Mouse (Mus musculus) kidney, embryonic 16.5 days (tissue): Measurements from ENCODE around the gene Gm9639. TPM values are rescaled to one million over a fixed set of nuclear protein-coding genes. Genes with fewer than 3 reads are reported as not detected.
"Not testable (repeated sequence)": the region's sequence is repeated elsewhere in the genome, so short reads cannot be mapped to it uniquely, and the experiment has no call there.

Experiments used
- ATAC-seq: fragments of 200-750 bp; cut with Nextera tagmentation; 2 replicates; pipeline ENCODE4 v1.8.0; 2017; ENCODE audit warnings: moderate TSS enrichment; ENCODE audit not compliant: low FRiP score, low TSS enrichment
- H3K27ac ChIP-seq: fragments of 300-500 bp; sonication (generic); 2 replicates; pipeline ENCODE4 v1.5.1; 2014; ENCODE audit warnings: low read length
- H3K27me3 ChIP-seq: fragments of 300-500 bp; sonication (generic); 2 replicates; pipeline ENCODE4 v1.6.1; 2014; ENCODE audit warnings: low read length, control low read depth, mixed read lengths; ENCODE audit not compliant: insufficient read depth
- H3K36me3 ChIP-seq: fragments of 300-500 bp; sonication (generic); 2 replicates; pipeline ENCODE4 v1.6.1; 2014; ENCODE audit warnings: low read length, control low read depth, mixed read lengths; ENCODE audit not compliant: insufficient read depth
- H3K4me1 ChIP-seq: fragments of 300-500 bp; sonication (generic); 2 replicates; pipeline ENCODE4 v1.6.1; 2014; ENCODE audit warnings: low read length, control low read depth, mixed read lengths; ENCODE audit not compliant: insufficient read depth
- H3K4me2 ChIP-seq: fragments of 300-500 bp; sonication (generic); replicated peaks from 2 replicates; pipeline ENCODE4 v1.6.1; 2014; ENCODE audit warnings: low read depth, low read length
- H3K4me3 ChIP-seq: fragments of 300-500 bp; sonication (generic); 2 replicates; pipeline ENCODE4 v1.5.1; 2014; ENCODE audit warnings: mild to moderate bottlenecking, low read length
- H3K9ac ChIP-seq: fragments of 300-500 bp; sonication (generic); replicated peaks from 2 replicates; pipeline ENCODE4 v1.6.1; 2014; ENCODE audit warnings: low read length
- H3K9me3 ChIP-seq: fragments of 300-500 bp; sonication (generic); 2 replicates; pipeline ENCODE4 v1.6.1; 2016; ENCODE audit warnings: low read length, control low read depth
- WGBS: fragments of 180-500 bp; shearing (Covaris S2); extraction: QIAGEN DNeasy Blood & Tissue Kit; methylation state at CpG from one replicate; pipeline ENCODE4 v1.1.7; 2014; 5-methylcytosine and 5-hydroxymethylcytosine counted together
- polyA plus RNA-seq: library from polyadenylated mRNA; unstranded; fragments of >200 nt; fragmentation: Nextera tagmentation; extraction: Ambion mirVana; gene quantifications from 2 replicates; pipeline ENCODE4 v1.2.1, GENCODE M21; 2015

The Gm9639 gene
- polyA plus RNA-seq, 1 experiment from 2014 or later, result not detected

- no peak within 1 kb of the TSS for H3K27ac ChIP-seq
- no peaks in the 10 kb centered on the region for H3K27me3 ChIP-seq
- H3K9me3 ChIP-seq, result no peaks in the 10 kb centered on the region
- ATAC-seq, result no peak
- H3K4me1 ChIP-seq, result no peaks in the 10 kb centered on the region
- no peaks in the 10 kb centered on the region for H3K36me3 ChIP-seq
- no peak within 1 kb of the TSS for H3K9ac ChIP-seq
- H3K4me3 ChIP-seq, result no peak within 1 kb of the TSS
- no peak within 1 kb of the TSS for H3K4me2 ChIP-seq
- 47% methylated on average over 8 of the region's 8 CpGs for WGBS
Observed at GRCm38 (mm10) chr10:77798921-77799508, 4.1 kb upstream of the Gm9639 start, which contains the start of gene Gm19668. TSS of gene Gm19668 (minus strand) at chr10:77799133.

GRCm38 (mm10) chr10:77798164-77798920 lies 3.5 kb upstream of the Gm9639 start:
- H3K9ac ChIP-seq, ATAC-seq, H3K9me3 ChIP-seq, H3K27me3 ChIP-seq, H3K4me1 ChIP-seq, H3K4me3 ChIP-seq, H3K4me2 ChIP-seq, H3K27ac ChIP-seq, H3K36me3 ChIP-seq: not testable (repeated sequence)
- 51% methylated on average over 3 of the region's 3 CpGs for WGBS

GRCm38 (mm10) chr10:77797677-77798076 lies 2.8 kb upstream of the Gm9639 start:
- Histone ChIP-seq H3K9me3 (no peaks in the 10 kb centered on the region), H3K27me3 (no peaks in the 10 kb centered on the region), H3K9ac (no peak overlapping the region), H3K4me1 (no peaks in the 10 kb centered on the region), H3K4me2 (no peak overlapping the region), H3K27ac (no peak overlapping the region), H3K4me3 (no peak overlapping the region), H3K36me3 (no peaks in the 10 kb centered on the region)
- WGBS, result 21% methylated on average over 3 of the region's 3 CpGs
- ATAC-seq, result no peak

DNA sequence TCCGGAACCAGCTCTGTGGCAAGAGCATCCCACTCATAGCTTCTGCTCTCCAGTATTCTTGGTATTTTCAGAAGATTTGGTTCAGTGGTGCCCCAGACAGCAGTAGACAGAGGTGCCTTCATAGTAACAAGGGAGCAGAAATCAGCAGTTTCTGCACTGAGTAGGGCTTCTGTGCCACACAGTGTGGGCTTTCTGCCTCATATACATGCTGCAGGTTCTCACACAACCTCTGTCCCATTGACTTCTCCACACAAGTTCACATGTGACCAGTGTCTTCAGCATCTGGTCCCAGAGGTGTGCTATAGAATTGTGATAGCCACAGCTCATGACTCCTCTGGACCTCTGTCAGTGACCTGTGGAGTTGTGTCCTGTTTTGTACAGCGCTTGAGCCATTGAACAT lies 6.3 kb downstream of the Gm9639 start:
- no peaks in the 10 kb centered on the region for H3K9me3 ChIP-seq
- H3K4me1 ChIP-seq, result no peaks in the 10 kb centered on the region
- no peak overlapping the region for H3K9ac ChIP-seq
- H3K36me3 ChIP-seq, result no peaks in the 10 kb centered on the region
- H3K27me3 ChIP-seq, result no peaks in the 10 kb centered on the region
- H3K4me2 ChIP-seq, result no peak overlapping the region
- H3K27ac ChIP-seq, result no peak overlapping the region
- 45% methylated on average over 2 of the region's 2 CpGs for WGBS
- no peak for ATAC-seq
- H3K4me3 ChIP-seq, result no peak overlapping the region

DNA sequence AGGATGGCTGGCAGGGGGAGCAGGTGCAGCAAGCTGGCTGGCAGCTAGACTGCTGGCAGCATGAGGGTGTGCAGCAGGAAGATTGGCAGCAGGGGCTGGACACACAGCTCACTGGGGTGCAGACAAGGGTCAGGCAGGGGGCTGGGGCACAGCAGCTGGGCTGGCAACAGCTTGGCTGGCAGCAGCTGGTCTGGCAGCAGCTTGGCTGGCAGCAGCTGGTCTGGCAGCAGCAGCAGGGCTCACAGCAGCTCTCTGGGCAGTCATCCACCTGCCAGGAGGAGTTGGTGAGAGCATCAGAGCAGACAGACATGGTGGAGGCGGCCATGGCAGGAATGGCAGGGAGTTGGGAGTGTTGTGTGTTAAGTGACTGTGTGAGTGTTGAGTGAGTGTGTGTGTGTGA lies 7.0 kb downstream of the Gm9639 start, which contains the start of gene Gm7137:
Gene Gm7137 (minus strand): TSS at position 325 of the 400 bp plus-strand sequence.
- WGBS, result no CpG with 5 or more reads among the region's 1 CpGs
- H3K9me3 ChIP-seq, H3K4me2 ChIP-seq, H3K4me3 ChIP-seq, ATAC-seq, H3K27me3 ChIP-seq, H3K36me3 ChIP-seq, H3K9ac ChIP-seq, H3K4me1 ChIP-seq, H3K27ac ChIP-seq: not testable (repeated sequence)

- H3K27me3 ChIP-seq, H3K4me3 ChIP-seq, H3K27ac ChIP-seq, H3K9me3 ChIP-seq, H3K4me1 ChIP-seq, H3K9ac ChIP-seq, H3K36me3 ChIP-seq, H3K4me2 ChIP-seq, ATAC-seq: not testable (repeated sequence)
- WGBS, result 80% methylated on average over 1 of the region's 3 CpGs
Observed at GRCm38 (mm10) chr10:77783396-77783795, 11.5 kb downstream of the Gm9639 start.

DNA sequence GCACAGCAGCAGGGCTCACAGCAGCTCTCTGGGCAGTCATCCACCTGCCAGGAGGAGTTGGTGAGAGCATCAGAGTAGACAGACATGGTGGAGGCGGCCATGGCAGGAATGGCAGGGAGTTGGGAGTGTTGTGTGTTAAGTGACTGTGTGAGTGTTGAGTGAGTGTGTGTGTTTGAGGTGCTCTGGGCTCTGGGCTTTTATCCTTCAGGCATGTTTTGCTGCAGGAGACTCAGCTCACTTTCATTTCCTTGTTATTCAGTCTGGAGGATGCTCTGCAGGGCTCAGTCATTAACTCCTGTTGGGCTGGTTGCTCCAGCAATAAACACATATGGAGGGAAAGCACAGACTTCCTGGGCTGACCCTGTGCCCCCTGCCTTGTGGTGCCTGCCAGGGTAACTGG lies 12.4 kb downstream of the Gm9639 start, which contains the start of gene Gm3250:
Gene Gm3250 (minus strand): TSS at position 101 of the 400 bp plus-strand sequence.
- 75% methylated on average over 1 of the region's 1 CpGs for WGBS

GRCm38 (mm10) chr10:77776844-77777243 lies 18.0 kb downstream of the Gm9639 start, which contains the start of gene Gm7138:
TSS of gene Gm7138 (minus strand) at chr10:77776944.
- not testable (repeated sequence) for H3K27me3 ChIP-seq, H3K9me3 ChIP-seq, H3K4me3 ChIP-seq, ATAC-seq, H3K27ac ChIP-seq, H3K36me3 ChIP-seq, H3K4me2 ChIP-seq, H3K4me1 ChIP-seq, H3K9ac ChIP-seq
- WGBS, result 100% methylated on average over 1 of the region's 1 CpGs

More for the DNA sequence above, 12.4 kb downstream of the Gm9639 start, which contains the start of gene Gm3250:
- H3K4me2 ChIP-seq, H3K4me1 ChIP-seq, H3K9me3 ChIP-seq, ATAC-seq, H3K27ac ChIP-seq, H3K27me3 ChIP-seq, H3K9ac ChIP-seq, H3K4me3 ChIP-seq, H3K36me3 ChIP-seq: not testable (repeated sequence)

- H3K27me3 ChIP-seq, result not testable (repeated sequence)
- WGBS, result 75% methylated on average over 1 of the region's 3 CpGs
Observed at GRCm38 (mm10) chr10:77772142-77772541, 22.7 kb downstream of the Gm9639 start.

DNA sequence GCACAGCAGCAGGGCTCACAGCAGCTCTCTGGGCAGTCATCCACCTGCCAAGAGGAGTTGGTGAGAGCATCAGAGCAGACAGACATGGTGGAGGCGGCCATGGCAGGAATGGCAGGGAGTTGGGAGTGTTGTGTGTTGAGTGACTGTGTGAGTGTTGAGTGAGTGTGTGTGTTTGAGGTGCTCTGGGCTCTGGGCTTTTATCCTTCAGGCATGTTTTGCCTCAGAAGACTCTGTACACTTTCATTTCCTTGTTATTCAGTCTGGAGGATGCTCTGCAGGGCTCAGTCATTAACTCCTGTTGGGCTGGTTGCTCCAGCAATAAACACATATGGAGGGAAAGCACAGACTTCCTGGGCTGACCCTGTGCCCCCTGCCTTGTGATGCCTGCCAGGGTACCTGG lies 23.7 kb downstream of the Gm9639 start, which contains the start of gene Gm3238:
Gene Gm3238 (minus strand): TSS at position 101 of the 400 bp plus-strand sequence.
- not testable (repeated sequence) for H3K27me3 ChIP-seq, H3K36me3 ChIP-seq, H3K4me1 ChIP-seq, H3K27ac ChIP-seq, H3K9me3 ChIP-seq, ATAC-seq, H3K9ac ChIP-seq, H3K4me2 ChIP-seq, H3K4me3 ChIP-seq
- WGBS, result no CpG with 5 or more reads among the region's 1 CpGs

More at GRCm38 (mm10) chr10:77772142-77772541, 22.7 kb downstream of the Gm9639 start:
- not testable (repeated sequence) for ATAC-seq, H3K4me3 ChIP-seq, H3K27ac ChIP-seq, H3K36me3 ChIP-seq, H3K4me2 ChIP-seq, H3K4me1 ChIP-seq, H3K9ac ChIP-seq, H3K9me3 ChIP-seq
